Mouse (Mus musculus): ENCODE measurements at regions not wholly inside any gene's neighbourhood (a gene's known extent, or its start where the extent isn't known, plus 50 kb on each side); places are given as distances from the start of the nearest gene placed in this dataset.

- DNase-seq: no peak
Measured at GRCm38 (mm10) chr4:32074399-32075296, 110.8 kb downstream of the Map3k7 start.

GRCm38 (mm10) chr4:32076391-32076925 lies 112.6 kb downstream of the Map3k7 start:
- DNase-seq: no peak

- DNase-seq: no peak
Measured at GRCm38 (mm10) chr4:32083456-32083855, 119.6 kb downstream of the Map3k7 start.

- DNase-seq: no peak
Measured at GRCm38 (mm10) chr4:32084250-32084869, 120.5 kb downstream of the Map3k7 start.

- DNase-seq: no peak
Measured at GRCm38 (mm10) chr4:32085040-32085439, 121.1 kb downstream of the Map3k7 start.

GRCm38 (mm10) chr4:32091086-32091485 lies 127.2 kb downstream of the Map3k7 start:
- DNase-seq: no peak

GRCm38 (mm10) chr4:32092320-32093041 lies 128.6 kb downstream of the Map3k7 start:
- no peak for DNase-seq

GRCm38 (mm10) chr4:32098233-32098632 lies 134.3 kb downstream of the Map3k7 start:
- no peak for DNase-seq

GRCm38 (mm10) chr4:32101002-32101401 lies 137.1 kb downstream of the Map3k7 start:
- no peak for DNase-seq

- DNase-seq: no peak
Measured at GRCm38 (mm10) chr4:32106664-32107171, 131.9 kb upstream of the Bach2 start.

- DNase-seq: no peak
Measured at GRCm38 (mm10) chr4:32122320-32122719, 116.3 kb upstream of the Bach2 start.

GRCm38 (mm10) chr4:32126828-32127227 lies 111.8 kb upstream of the Bach2 start:
- DNase-seq: no peak

- DNase-seq: no peak
Measured at GRCm38 (mm10) chr4:32130594-32130993, 108.0 kb upstream of the Bach2 start.

- DNase-seq: no peak
Measured at GRCm38 (mm10) chr4:32131819-32132218, 106.8 kb upstream of the Bach2 start.

GRCm38 (mm10) chr4:32136151-32136550 lies 102.5 kb upstream of the Bach2 start:
- no peak for DNase-seq

- DNase-seq: no peak
Measured at GRCm38 (mm10) chr4:32137243-32137642, 101.4 kb upstream of the Bach2 start.

GRCm38 (mm10) chr4:32137966-32138365 lies 100.6 kb upstream of the Bach2 start:
- DNase-seq: no peak

GRCm38 (mm10) chr4:32139586-32139985 lies 99.0 kb upstream of the Bach2 start:
- no peak for DNase-seq

GRCm38 (mm10) chr4:32140068-32140467 lies 98.5 kb upstream of the Bach2 start:
- no peak for DNase-seq

- no peak for DNase-seq
Measured at GRCm38 (mm10) chr4:32142198-32142597, 96.4 kb upstream of the Bach2 start.

- DNase-seq: no peak
Measured at GRCm38 (mm10) chr4:32147146-32147545, 91.5 kb upstream of the Bach2 start.

GRCm38 (mm10) chr4:32148597-32148996 lies 90.0 kb upstream of the Bach2 start:
- DNase-seq: no peak

GRCm38 (mm10) chr4:32149171-32149570 lies 89.4 kb upstream of the Bach2 start:
- DNase-seq: peak in 1 of 2 experiments; percentile 42
